8 mouse cellular contexts compared by ENCODE assay signal in the genomic region with DNA sequence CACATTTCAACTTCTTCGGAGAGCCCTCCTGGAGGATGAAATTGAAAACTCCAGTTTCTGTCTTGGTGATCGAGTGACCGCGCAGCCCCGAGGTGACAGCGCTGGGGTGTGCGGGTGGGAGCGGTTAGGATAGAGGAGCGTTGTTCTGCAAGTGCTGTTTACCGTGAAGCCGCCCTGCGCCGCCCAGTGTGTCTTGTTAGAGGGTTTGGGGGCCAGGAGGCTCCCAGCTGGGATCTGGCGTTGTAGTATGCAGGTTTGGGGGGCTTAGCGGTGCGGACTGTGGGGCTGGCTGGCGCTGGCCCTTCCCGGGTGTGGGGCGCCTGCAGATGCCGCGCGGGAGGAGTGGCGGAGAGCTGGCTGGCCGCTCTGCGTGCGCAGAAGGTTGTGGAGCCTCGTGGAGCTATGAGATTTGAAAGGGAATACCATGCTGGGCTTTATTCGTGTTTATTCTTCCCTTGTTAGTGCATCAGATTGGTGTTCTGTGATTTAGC. TPM values are rescaled to one million over a fixed set of nuclear protein-coding genes. Genes with fewer than 3 reads are reported as not detected.
A peak's percentile ranks its signal among the peaks of the same experiment; 100 is the strongest.
DNase-seq lines count a peak whose midpoint lies in the region; ATAC-seq and TF ChIP-seq lines count a peak whose summit lies in the region.

No protein-coding gene starts in this region.

- peak overlapping the region; percentile 81 for H3K9ac ChIP-seq in forebrain, embryonic 14.5 days (ENCODE audit: low read length)
- H3K9ac ChIP-seq in hindbrain, embryonic 16.5 days (ENCODE audit: low read depth, low read length): peak overlapping the region; percentile 77
- peak overlapping the region; percentile 89 for H3K9ac ChIP-seq in limb, embryonic 12.5 days (replicated peaks)
- peak overlapping the region; percentile 82 for H3K9ac ChIP-seq in midbrain, embryonic 16.5 days (ENCODE audit: low read depth, low read length)

- WGBS in forebrain, embryonic 14.5 days: under 1% methylated on average over 28 of the region's 28 CpGs
- 0% methylated on average over 23 of the region's 28 CpGs for WGBS in hindbrain, embryonic 16.5 days
- WGBS in limb, embryonic 12.5 days: under 1% methylated on average over 28 of the region's 28 CpGs
- WGBS in midbrain, embryonic 16.5 days: under 1% methylated on average over 28 of the region's 28 CpGs

- peak; percentile 22 for ATAC-seq in forebrain, embryonic 14.5 days
- peak; percentile 14 for ATAC-seq in hindbrain, embryonic 16.5 days
- 0 out of 2 replicates have a peak, but pooled peaks have one; percentile 3 for ATAC-seq in limb, embryonic 12.5 days (ENCODE audit: insufficient number of reproducible peaks, insufficient read depth, low FRiP score, low TSS enrichment, low read depth)
- peak; percentile 34 for ATAC-seq in midbrain, embryonic 16.5 days

- TF ChIP-seq CTCF in bone marrow macrophage, adult 2 months (IDR thresholded peaks at IDR 0.05; ENCODE audit: low read depth, low read length): no peak

- H3K27me3 ChIP-seq in forebrain, embryonic 14.5 days (replicated peaks; ENCODE audit: control insufficient read depth, insufficient read depth, low read length): no peaks in the 10 kb centered on the region
- no peaks in the 10 kb centered on the region for H3K27me3 ChIP-seq in hindbrain, embryonic 16.5 days (replicated peaks; ENCODE audit: control insufficient read depth, insufficient read depth, low read length)
- H3K27me3 ChIP-seq in limb, embryonic 12.5 days: no peaks in the 10 kb centered on the region
- no peaks in the 10 kb centered on the region for H3K27me3 ChIP-seq in midbrain, embryonic 16.5 days (ENCODE audit: control insufficient read depth, insufficient read depth, low read depth, low read length)

- H3K4me3 ChIP-seq in bone marrow macrophage, adult 2 months (ENCODE audit: insufficient read depth, low read length): peak overlapping the region; percentile 83
- H3K4me3 ChIP-seq in forebrain, embryonic 14.5 days (ENCODE audit: low read depth, low read length): peak overlapping the region; percentile 78
- H3K4me3 ChIP-seq in hindbrain, embryonic 16.5 days (ENCODE audit: low read length): peak overlapping the region; percentile 89
- peak overlapping the region; percentile 87 for H3K4me3 ChIP-seq in limb, embryonic 12.5 days (replicated peaks)
- H3K4me3 ChIP-seq in midbrain, embryonic 16.5 days (ENCODE audit: low read depth, low read length): peak overlapping the region; percentile 81

- no peak overlapping the region for H3K27ac ChIP-seq in bone marrow macrophage, adult 2 months (ENCODE audit: insufficient read depth, low read depth, low read length)
- peak overlapping the region; percentile 68 for H3K27ac ChIP-seq in forebrain, embryonic 14.5 days (ENCODE audit: low read depth, low read length)
- peak overlapping the region; percentile 82 for H3K27ac ChIP-seq in hindbrain, embryonic 16.5 days (ENCODE audit: low read depth, low read length)
- peak overlapping the region; percentile 92 for H3K27ac ChIP-seq in limb, embryonic 12.5 days
- H3K27ac ChIP-seq in midbrain, embryonic 16.5 days (ENCODE audit: low read length): peak overlapping the region; percentile 82

- H3K4me1 ChIP-seq in bone marrow macrophage, adult 2 months (ENCODE audit: control insufficient read depth, insufficient read depth, low read length): peaks cover 8% of the 10 kb centered on the region
- peaks cover 18% of the 10 kb centered on the region for H3K4me1 ChIP-seq in forebrain, embryonic 14.5 days (ENCODE audit: control insufficient read depth, insufficient read depth, low read length)
- peaks cover 25% of the 10 kb centered on the region for H3K4me1 ChIP-seq in hindbrain, embryonic 16.5 days (ENCODE audit: control insufficient read depth, insufficient read depth, low read depth, low read length)
- peaks cover 50% of the 10 kb centered on the region for H3K4me1 ChIP-seq in limb, embryonic 12.5 days (replicated peaks)
- H3K4me1 ChIP-seq in midbrain, embryonic 16.5 days (ENCODE audit: control insufficient read depth, insufficient read depth, low read length): peaks cover 34% of the 10 kb centered on the region

- no peaks in the 10 kb centered on the region for H3K36me3 ChIP-seq in forebrain, embryonic 14.5 days (ENCODE audit: control insufficient read depth, insufficient read depth, low read length)
- H3K36me3 ChIP-seq in hindbrain, embryonic 16.5 days (ENCODE audit: control insufficient read depth, insufficient read depth, low read length): no peaks in the 10 kb centered on the region
- no peaks in the 10 kb centered on the region for H3K36me3 ChIP-seq in limb, embryonic 12.5 days
- H3K36me3 ChIP-seq in midbrain, embryonic 16.5 days (ENCODE audit: control insufficient read depth, insufficient read depth, low read length): no peaks in the 10 kb centered on the region

- H3K9me3 ChIP-seq in forebrain, embryonic 14.5 days (replicated peaks; ENCODE audit: control insufficient read depth, low read length): no peaks in the 10 kb centered on the region
- no peaks in the 10 kb centered on the region for H3K9me3 ChIP-seq in hindbrain, embryonic 16.5 days (ENCODE audit: control insufficient read depth, low read length)
- no peaks in the 10 kb centered on the region for H3K9me3 ChIP-seq in limb, embryonic 12.5 days
- no peaks in the 10 kb centered on the region for H3K9me3 ChIP-seq in midbrain, embryonic 16.5 days (replicated peaks; ENCODE audit: control insufficient read depth, low read length, poor library complexity, severe bottlenecking)

- no peak for TF ChIP-seq POLR2A in bone marrow macrophage, adult 2 months (IDR thresholded peaks at IDR 0.05; ENCODE audit: borderline replicate concordance, low read depth, low read length)

- DNase-seq in layer of hippocampus, adult 11-12 months (ENCODE audit: low spot score): peak; percentile 39
- DNase-seq in layer of hippocampus, adult 9-10 months (ENCODE audit: low spot score): no peak
- peak; percentile 60 for DNase-seq in forebrain, embryonic 14.5 days (ENCODE audit: low spot score)
- peak; percentile 44 for DNase-seq in urinary bladder, postnatal 25 days (ENCODE audit: low spot score)

- H3K4me2 ChIP-seq in forebrain, embryonic 14.5 days (ENCODE audit: low read length): peak overlapping the region; percentile 79
- H3K4me2 ChIP-seq in hindbrain, embryonic 16.5 days (ENCODE audit: low read length): peak overlapping the region; percentile 74
- H3K4me2 ChIP-seq in limb, embryonic 12.5 days: peak overlapping the region; percentile 71
- peak overlapping the region; percentile 83 for H3K4me2 ChIP-seq in midbrain, embryonic 16.5 days (ENCODE audit: low read length)

RNA-seq across cellular contexts. Expression of a gene that starts 0.7 kb away (rescaled TPM):
- 3.2 and 3.4 TPM in 2 replicates for polyA plus RNA-seq in bone marrow macrophage, adult 2 months (2012; ENCODE audit: insufficient read depth, insufficient read length, missing spikeins)
- 15.7 and 18.5 TPM in 2 replicates for polyA plus RNA-seq in forebrain, embryonic 14.5 days (2014; fragmentation: Nextera tagmentation; extraction: Ambion mirVana)
- polyA plus RNA-seq in hindbrain, embryonic 16.5 days (2015; fragmentation: Nextera tagmentation; extraction: Ambion mirVana): 13.7 and 17.0 TPM in 2 replicates
- polyA plus RNA-seq in limb, embryonic 12.5 days (2016; fragmentation: Nextera tagmentation; extraction: Ambion mirVana): 22.3 and 23.1 TPM in 2 replicates
- polyA plus RNA-seq in midbrain, embryonic 16.5 days (2015; fragmentation: Nextera tagmentation; extraction: Ambion mirVana): 13.3 and 13.6 TPM in 2 replicates
